Mouse (Mus musculus) thymus, adult 2 months (tissue): ENCODE results near the gene Clk1. TPM values are rescaled to one million over a fixed set of nuclear protein-coding genes. Genes with fewer than 3 reads are reported as not detected.

ENCODE experiments used
- DNase-seq: peaks from one replicate; pipeline ENCODE4 v3.0.0; 2021
- H3K27ac ChIP-seq: fragments of 200-500 bp; 2 replicates; pipeline ENCODE4 v1.5.1; 2012; ENCODE audit warnings: low read length, control low read depth; ENCODE audit not compliant: control insufficient read depth, insufficient read depth
- H3K27me3 ChIP-seq: fragments of 200-500 bp; 2 replicates; pipeline ENCODE4 v1.6.1; 2012; ENCODE audit warnings: mild to moderate bottlenecking, low read length, moderate library complexity, mixed read lengths; ENCODE audit not compliant: control insufficient read depth, insufficient read depth
- H3K36me3 ChIP-seq: fragments of 200-500 bp; 2 replicates; pipeline ENCODE4 v1.6.1; 2012; ENCODE audit warnings: mild to moderate bottlenecking, low read length, moderate library complexity; ENCODE audit not compliant: control insufficient read depth, insufficient read depth
- H3K4me1 ChIP-seq: fragments of 200-500 bp; replicated peaks from 2 replicates; pipeline ENCODE4 v1.6.1; 2012; ENCODE audit warnings: low read length; ENCODE audit not compliant: control insufficient read depth, insufficient read depth
- H3K4me3 ChIP-seq: fragments of 200-500 bp; 2 replicates; pipeline ENCODE4 v1.5.1; 2012; ENCODE audit warnings: mild to moderate bottlenecking, low read length, control low read depth, moderate library complexity; ENCODE audit not compliant: control insufficient read depth, insufficient read depth
- CTCF ChIP-seq: fragments of 200-500 bp; IDR thresholded peaks from 2 replicates; pipeline ENCODE4 v1.5.1; 2012; ENCODE audit warnings: mild to moderate bottlenecking, control low read depth, low read length, moderate library complexity, borderline replicate concordance; ENCODE audit not compliant: control insufficient read depth, poor library complexity, insufficient read depth; ENCODE audit errors: extremely low read depth
- POLR2A ChIP-seq: fragments of 200-500 bp; IDR thresholded peaks from 2 replicates; pipeline ENCODE4 v1.6.1; 2012; ENCODE audit warnings: mild to moderate bottlenecking, low read length, control low read depth, moderate library complexity; ENCODE audit not compliant: control insufficient read depth, poor library complexity, insufficient read depth; ENCODE audit errors: extremely low read depth
- WGBS: fragments of 180-500 bp; shearing (Covaris S2); methylation state at CpG from one replicate; pipeline ENCODE4 v1.1.7; 2018; 5-methylcytosine and 5-hydroxymethylcytosine counted together
- polyA plus RNA-seq: library from polyadenylated mRNA; depleted of rRNA; stranded (reverse); fragments of >200 nt; gene quantifications from 2 replicates; pipeline ENCODE4 v1.2.3, GENCODE M21; 2012

The Clk1 gene
- polyA plus RNA-seq, 1 experiment: 112 TPM

GRCm38 (mm10) chr1:58410198-58410588, 13.7 kb downstream of the Clk1 start:
- 81% methylated on average over 3 of the region's 3 CpGs for WGBS
- TF ChIP-seq POLR2A: no peak
- TF ChIP-seq CTCF: no peak
- H3K4me3 ChIP-seq: no peak overlapping the region
- H3K27me3 ChIP-seq: no peaks in the 10 kb centered on the region
- no peaks in the 10 kb centered on the region for H3K4me1 ChIP-seq
- peaks cover 63% of the 10 kb centered on the region for H3K36me3 ChIP-seq
- DNase-seq: no peak
- no peak overlapping the region for H3K27ac ChIP-seq

DNA sequence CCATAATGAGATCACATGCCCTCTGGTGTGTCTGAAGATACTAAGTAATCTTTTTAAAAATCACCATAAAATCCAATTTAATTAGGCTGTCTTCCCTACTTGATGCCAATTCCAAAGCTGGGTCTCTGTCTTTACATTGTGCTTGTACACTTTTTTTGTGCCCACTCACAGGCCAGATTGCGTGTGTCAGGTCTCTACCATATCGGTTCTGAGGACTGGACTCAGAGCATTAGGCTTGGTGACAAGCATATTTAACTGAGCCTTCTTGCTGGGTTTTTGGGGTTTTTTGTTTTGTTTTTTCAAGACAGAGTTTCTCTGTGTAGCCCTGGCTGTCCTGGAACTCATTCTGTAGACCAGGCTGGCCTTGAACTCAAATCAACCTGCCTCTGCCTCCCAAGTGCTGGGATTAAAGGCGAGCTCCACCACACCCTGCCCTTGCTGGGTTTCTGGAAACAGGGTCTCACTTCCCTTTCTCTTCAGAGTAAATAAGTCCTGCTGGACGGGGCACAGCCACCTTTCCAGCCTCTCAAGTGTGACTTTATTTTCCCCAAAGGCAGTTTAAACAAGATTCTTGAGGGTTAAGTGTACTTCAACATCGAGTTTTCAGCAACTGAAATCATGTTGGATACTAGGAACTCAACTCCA, 14.2 kb downstream of the Clk1 start:
- Histone ChIP-seq H3K4me1 (no peaks in the 10 kb centered on the region), H3K27me3 (no peaks in the 10 kb centered on the region), H3K36me3 (peaks cover 61% of the 10 kb centered on the region), H3K27ac (no peak overlapping the region), H3K4me3 (no peak overlapping the region)
- 89% methylated on average over 5 of the region's 5 CpGs for WGBS
- TF ChIP-seq CTCF (no peak), POLR2A (no peak)
- DNase-seq: no peak

- no peaks in the 10 kb centered on the region for H3K4me1 ChIP-seq
- no peaks in the 10 kb centered on the region for H3K27me3 ChIP-seq
- no peak overlapping the region for H3K27ac ChIP-seq
- TF ChIP-seq CTCF (no peak), POLR2A (no peak)
- WGBS: 92% methylated on average over 6 of the region's 6 CpGs
- H3K36me3 ChIP-seq: peaks cover 61% of the 10 kb centered on the region
- H3K4me3 ChIP-seq: no peak overlapping the region
- DNase-seq: no peak
These were observed 15.7 kb downstream of the Clk1 start for GRCm38 (mm10) chr1:58408141-58408540.

GRCm38 (mm10) chr1:58407321-58407720, 16.5 kb downstream of the Clk1 start:
- H3K27ac ChIP-seq: no peak overlapping the region
- DNase-seq: no peak
- H3K27me3 ChIP-seq: no peaks in the 10 kb centered on the region
- peaks cover 61% of the 10 kb centered on the region for H3K36me3 ChIP-seq
- H3K4me1 ChIP-seq: no peaks in the 10 kb centered on the region
- no peak for TF ChIP-seq CTCF
- TF ChIP-seq POLR2A: no peak
- WGBS: 99% methylated on average over 7 of the region's 7 CpGs
- no peak overlapping the region for H3K4me3 ChIP-seq

GRCm38 (mm10) chr1:58403745-58404144, 20.1 kb downstream of the Clk1 start:
- Histone ChIP-seq H3K4me3 (no peak overlapping the region), H3K27me3 (no peaks in the 10 kb centered on the region), H3K36me3 (peaks cover 70% of the 10 kb centered on the region), H3K27ac (no peak overlapping the region), H3K4me1 (no peaks in the 10 kb centered on the region)
- DNase-seq: no peak
- TF ChIP-seq POLR2A (no peak), CTCF (no peak)
- 98% methylated on average over 5 of the region's 5 CpGs for WGBS

GRCm38 (mm10) chr1:58401396-58401795, 22.5 kb downstream of the Clk1 start:
- 95% methylated on average over 6 of the region's 6 CpGs for WGBS
- peaks cover 87% of the 10 kb centered on the region for H3K36me3 ChIP-seq
- TF ChIP-seq CTCF (no peak), POLR2A (no peak)
- no peak overlapping the region for H3K27ac ChIP-seq
- H3K4me3 ChIP-seq: no peak overlapping the region
- DNase-seq: no peak
- H3K4me1 ChIP-seq: no peaks in the 10 kb centered on the region
- H3K27me3 ChIP-seq: no peaks in the 10 kb centered on the region

DNA sequence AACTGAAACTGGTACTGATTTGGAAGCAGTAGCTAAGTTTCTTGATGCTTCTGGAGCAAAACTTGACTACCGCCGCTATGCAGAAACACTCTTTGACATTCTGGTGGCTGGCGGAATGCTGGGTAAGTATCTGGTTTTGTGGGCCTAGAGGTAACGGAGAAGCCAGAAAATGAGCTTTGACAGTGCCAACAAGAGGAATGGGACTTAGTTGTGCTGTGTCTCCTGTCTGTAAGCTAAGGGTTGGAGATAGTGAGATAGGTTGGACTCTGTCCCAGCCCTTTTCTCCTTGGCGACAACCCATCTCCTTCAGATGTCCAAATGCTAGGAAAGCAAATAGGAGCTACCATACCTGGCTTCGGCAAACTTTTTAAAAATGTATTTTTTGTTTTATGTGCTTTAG, 26.1 kb downstream of the Clk1 start:
- Histone ChIP-seq H3K27ac (no peak overlapping the region), H3K27me3 (no peaks in the 10 kb centered on the region), H3K4me1 (no peaks in the 10 kb centered on the region), H3K4me3 (no peak overlapping the region), H3K36me3 (peaks cover 78% of the 10 kb centered on the region)
- no peak for TF ChIP-seq POLR2A
- TF ChIP-seq CTCF: no peak
- WGBS: 98% methylated on average over 6 of the region's 6 CpGs
- no peak for DNase-seq
